Mouse (Mus musculus): ENCODE data around the gene Cobl. TPM values are rescaled to one million over a fixed set of nuclear protein-coding genes. Genes with fewer than 3 reads are reported as not detected.

The Cobl gene
- total RNA-seq, 4 experiments from 2014 or later: 3.0 to 4.0 (median 3.5) TPM

- DNase-seq: no peak
These were observed 20.5 kb downstream of the Cobl start for GRCm38 (mm10) chr11:12444215-12444614.

DNA sequence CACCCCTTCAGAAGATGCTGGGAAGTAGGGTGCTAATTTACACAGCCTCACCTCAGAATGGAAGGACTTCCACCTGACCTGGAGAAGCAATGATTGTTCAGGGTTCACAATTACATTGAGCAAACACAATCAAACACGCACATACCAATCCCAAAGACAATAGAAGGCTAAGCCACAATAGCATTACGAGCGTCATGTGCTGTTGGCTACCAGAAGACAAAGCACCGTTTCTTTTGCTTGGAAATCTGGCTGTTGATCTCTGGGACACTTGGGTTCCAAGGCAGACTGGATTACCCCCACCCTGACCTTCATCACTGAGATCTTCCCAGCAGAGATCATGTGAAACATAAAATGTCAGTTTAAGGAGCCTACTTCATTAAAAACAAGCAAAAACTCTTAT, 21.1 kb downstream of the Cobl start:
- DNase-seq: no peak

GRCm38 (mm10) chr11:12443185-12443584, 21.6 kb downstream of the Cobl start:
- DNase-seq: no peak

GRCm38 (mm10) chr11:12442283-12442682, 22.5 kb downstream of the Cobl start:
- DNase-seq: no peak

DNA sequence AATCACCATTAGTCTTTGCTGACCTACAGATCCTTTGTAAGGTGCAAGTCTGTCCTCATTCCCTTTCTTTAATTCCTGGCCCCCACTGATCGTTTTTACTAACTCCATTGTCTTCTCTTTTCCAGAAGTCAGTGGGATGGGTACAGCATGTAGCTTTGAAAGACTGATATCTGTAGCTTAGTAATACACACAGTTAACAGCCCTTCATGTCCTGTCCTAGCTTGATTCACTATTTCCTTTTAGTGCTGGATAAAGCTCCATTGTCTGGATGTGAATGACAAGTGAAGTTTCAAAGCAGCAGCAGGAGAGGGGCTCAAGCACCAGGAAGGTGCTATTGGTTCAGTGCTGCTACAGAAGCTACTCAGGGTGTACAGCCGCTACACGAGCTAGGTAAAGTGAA, 28.9 kb downstream of the Cobl start:
- no peak for DNase-seq

- no peak for DNase-seq
These were observed 29.7 kb downstream of the Cobl start for GRCm38 (mm10) chr11:12435018-12435417.

DNA sequence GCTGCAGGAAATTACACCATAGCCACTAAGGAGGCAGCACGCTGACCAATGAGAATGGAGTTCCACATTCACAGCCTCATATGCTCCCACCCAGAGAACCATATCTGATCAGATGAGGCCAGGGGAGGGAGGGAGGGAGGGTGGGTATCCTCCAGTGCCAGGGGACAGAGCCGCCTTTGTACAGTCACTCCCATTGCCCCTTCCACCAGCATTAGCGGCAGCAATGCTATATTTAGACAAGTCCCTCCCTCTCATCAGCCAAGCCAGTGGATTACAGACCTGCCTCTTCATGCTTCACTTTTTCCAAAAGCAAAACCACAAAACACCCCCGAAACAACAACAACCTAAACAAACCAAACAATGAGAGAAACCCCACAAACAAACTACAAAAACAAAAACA, 30.2 kb downstream of the Cobl start:
- DNase-seq: no peak

DNA sequence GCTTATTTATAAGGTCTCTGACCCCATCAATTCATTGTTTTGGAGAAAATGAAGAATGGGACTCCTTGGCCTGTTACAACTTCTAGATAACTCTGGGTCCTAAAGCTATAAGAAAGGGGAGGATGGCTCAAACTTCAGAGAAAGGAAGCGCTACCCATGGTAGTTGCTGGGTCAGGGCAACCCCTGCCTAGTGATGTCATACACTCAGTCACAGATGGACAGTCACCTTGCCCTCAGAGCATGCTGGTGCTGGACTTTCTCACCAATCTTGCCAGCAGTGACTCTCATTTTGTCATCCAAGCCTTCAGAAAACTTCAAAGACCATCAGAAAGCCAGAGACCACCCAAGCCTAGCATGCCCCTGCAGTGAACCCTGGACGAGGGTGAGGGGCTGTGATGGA, 32.8 kb downstream of the Cobl start:
- DNase-seq: no peak

DNA sequence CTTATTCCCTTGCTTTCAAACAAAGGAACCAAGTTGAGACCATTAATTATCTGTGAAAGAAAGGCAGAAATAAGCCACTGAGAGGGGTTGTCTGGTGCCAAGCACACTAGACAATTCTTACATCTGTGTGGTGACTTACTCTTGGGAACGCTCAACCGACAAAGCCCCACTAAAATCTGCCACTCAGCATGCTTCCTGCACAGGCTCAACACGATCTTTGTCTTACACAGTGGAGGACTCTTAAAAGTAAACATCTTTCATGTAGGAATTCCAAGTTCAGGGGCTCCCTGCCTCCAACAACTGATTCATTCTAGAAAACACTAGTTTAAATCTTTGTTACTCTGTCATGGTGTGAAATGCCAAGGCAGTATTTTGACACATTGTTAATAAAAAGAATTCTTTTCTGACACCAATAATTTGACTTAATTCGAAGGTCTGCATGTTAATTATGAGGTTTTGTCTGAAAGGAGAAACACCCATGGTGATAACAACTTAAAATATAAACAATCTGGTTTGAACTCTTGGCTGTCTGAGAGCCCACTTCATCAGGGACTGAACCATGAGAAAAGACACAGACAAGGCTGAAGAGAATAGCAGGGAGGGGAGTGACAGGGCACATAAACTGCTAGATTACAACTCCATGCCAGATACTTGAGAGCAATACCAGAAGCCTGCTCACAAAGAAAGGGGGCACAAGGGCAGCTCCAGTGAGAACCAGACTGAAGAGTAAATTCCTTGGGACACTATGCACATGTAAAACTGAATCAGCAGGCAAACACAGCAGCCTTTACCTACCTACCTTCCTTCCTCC, 34.3 kb downstream of the Cobl start:
- DNase-seq: no peak

DNA sequence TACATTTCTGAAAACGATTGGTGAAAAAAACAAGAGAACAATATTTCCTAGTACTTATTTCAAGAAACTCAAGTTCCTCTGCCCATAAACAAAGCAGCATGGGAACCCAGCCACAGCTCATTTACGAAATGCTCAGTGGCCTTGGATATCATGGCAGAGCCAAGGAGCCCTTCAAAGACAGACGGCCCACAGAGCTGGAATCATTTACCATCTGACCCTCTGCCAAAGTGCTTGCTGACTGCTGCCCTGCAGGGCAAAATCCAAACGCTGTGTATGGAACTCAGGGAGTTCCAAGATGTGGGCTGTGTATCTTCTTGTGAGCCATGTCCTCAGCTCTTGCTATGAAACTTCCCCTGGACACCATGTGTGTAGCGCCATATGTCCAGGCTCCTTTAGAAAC, 38.0 kb downstream of the Cobl start:
- peak; percentile 5 for DNase-seq

DNA sequence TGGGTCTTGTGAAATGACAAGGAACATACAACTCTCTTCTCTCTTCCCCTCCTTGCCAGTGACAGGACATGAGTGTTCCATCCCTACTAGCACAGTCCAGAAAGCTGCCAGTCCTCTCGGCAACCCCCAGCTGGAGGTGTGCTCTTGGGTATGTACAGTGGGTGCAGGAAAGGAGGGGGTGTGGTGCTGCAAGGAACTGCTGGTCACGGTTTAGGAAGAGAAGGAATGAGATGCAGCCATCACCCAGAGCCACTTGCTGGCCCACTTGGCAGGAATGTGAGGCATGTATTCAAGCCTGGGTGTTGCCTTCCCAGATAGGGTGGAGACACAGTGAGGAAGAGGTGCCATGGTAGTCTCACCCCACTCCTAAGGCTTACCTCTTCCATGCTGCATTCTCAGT, 40.6 kb downstream of the Cobl start:
- no peak for DNase-seq

DNA sequence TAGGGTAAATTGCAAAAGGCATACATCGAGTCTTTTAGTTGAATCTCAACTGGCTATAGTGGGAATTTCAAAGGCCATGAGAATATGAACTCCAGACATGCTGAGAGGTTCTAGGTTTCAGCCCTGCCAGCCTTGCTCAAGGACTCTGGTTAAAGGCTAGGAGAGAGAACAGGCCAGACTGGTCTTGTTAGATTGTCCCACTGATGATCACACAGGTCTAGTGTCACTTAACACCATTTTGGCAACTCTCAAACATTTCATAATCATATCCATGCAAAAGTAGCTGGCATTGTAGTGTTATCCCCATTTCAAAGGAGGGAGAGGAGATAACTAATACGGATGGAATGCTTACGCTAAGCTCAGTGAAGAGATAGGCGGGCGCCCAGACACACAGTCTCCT, 43.6 kb downstream of the Cobl start:
- no peak for DNase-seq

DNA sequence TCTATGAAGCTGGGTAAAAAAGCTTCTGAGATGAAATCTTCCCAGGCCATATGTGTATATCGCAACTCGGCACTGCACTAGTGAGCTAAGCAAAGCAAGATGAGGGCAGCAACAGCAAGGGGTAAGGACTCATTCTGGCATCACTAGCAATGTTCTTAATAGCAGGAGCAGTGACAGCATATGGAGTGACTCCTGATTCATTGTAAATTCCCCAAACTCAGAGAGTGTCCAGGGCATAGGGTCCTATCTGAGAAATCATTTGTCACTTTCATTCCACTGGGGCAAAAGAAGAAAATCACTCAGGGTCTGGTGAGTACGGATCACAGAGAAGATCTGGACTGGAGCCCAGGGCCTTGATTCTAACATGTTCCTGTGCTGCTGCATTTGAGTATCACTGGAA, 44.6 kb downstream of the Cobl start:
- DNase-seq: no peak

DNA sequence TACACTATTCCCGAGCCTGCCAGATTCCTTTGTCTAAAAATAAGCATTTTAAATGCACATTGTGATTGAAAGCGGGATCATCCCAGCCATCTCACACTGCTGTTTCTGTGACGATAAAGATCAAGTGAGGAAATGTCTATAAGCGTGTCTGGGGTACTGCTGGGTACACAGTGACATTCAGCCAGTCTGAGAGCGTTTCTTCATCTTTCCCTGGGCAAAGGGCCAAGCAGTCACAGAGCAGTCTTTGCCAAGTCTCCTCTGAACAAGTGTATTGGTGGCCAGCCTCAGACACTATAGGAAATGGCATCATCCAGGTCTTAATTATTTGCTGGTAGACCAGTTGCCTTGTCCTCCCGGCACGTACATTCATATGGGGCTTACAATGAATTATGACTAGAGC, 47.9 kb downstream of the Cobl start:
- no peak for DNase-seq

DNA sequence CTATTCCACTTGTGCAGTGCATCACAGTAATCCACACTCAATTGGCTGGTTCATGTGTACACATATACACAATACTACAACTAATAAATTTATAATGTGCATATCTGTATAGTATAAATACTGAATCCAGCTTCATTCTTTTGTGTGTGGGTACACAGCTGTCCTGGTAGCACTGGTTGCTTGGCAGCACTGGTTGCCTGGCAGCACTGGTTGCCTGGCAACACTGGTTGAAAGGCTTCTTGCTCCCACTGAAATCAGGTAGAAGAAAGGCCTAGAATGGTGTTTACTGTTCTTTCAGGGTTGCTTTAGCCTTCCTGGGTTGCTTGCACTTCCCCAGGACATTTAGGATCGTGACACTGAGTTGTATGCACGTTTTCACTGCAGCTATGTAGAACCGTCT, 49.4 kb downstream of the Cobl start:
- no peak for DNase-seq

- no peak for DNase-seq
These were observed 52.8 kb downstream of the Cobl start for GRCm38 (mm10) chr11:12411950-12412349.

DNA sequence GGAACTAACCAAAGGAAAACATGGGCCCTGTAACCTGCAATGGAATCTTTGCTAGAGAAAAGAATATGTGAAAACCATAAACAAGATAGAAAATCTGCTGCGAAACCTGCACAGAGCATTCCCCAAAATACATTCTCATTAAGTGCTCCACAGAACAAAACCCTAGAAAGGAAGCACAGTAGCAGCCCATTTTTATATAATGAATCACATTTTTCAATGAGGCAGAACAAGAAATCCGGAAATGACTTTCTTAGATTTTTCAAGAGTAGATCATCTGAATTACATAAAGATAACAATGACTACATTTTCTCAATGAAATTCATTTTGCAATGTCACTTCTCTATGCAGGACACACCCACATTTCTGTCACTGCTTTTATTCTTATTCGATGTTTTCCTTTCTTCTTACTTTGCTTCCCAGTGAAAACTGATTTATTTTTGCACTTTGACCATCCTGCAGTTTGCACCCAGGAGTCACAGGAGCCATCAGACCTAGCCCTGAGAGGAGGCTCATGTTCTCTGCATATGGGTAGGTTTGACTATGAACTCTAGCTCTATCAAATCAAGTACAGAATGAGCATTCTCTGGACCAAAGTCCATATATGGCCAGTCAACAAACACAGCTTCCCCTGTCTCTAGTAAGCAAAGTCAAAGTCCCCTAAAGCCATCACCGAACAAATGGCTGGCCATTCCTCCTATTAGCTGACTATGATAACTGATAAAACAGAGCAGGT, 53.5 kb downstream of the Cobl start:
- DNase-seq: no peak

DNA sequence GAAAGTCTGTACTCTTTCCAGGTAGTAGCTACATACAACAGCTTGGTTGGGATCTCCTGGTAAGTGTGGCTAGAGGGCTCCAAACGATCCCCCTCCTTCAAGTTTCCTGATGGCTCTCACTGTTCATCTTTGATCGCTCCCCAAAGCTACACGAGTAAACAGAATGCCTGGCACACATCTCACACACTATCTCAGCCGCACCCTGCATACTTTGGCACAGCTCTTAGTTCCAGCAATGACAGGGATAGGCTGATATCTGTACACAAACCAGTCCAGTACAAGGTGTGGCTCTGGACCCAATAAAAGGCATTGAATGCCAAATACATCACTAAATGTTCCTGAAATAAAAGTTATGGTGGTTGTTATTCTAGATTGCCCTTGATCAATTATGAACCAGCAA, 55.3 kb downstream of the Cobl start:
- DNase-seq: no peak

GRCm38 (mm10) chr11:12407834-12408233, 56.9 kb downstream of the Cobl start:
- no peak for DNase-seq

DNA sequence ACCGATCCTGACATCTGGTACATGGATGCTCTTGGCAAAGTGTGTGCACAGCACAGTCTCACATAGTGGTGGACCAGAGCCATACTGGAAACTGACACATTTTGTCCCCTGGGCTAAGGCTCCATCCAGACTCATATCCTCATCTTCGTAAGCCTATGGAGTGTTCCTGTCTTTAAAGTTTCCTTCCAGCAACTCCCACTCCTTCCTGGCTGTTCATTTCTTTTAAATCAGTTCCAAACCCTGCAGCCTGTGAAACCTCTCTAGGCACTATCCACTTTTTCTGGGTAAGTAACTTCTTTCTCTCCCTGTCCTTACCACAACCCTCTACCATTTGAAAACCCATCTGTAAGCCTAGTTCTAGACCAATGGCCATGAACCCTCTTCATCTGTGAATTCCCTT, 64.9 kb downstream of the Cobl start:
- DNase-seq: no peak

GRCm38 (mm10) chr11:12396196-12396595, 68.6 kb downstream of the Cobl start:
- no peak for DNase-seq

- DNase-seq: no peak
These were observed 70.1 kb downstream of the Cobl start for GRCm38 (mm10) chr11:12394701-12395100.

GRCm38 (mm10) chr11:12394151-12394550, 70.6 kb downstream of the Cobl start:
- no peak for DNase-seq

DNA sequence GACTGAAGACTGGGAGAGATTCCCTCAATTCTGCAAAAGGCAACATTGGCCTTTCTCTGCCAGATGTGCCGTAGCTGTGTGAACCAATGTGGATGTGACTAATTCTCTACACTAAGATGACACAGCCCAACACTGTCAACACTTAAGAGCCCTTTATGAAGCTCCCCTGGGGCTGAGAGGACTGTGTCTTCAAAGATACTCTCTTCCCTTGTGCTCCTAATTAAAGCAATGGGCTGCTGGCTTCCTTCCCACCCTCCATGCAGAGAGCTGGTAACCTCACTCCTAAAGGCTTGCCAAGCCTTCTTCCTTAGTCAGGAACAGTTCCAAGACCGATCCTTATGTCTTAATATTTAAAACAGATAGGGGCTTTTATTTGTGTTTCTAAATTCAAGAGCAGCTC, 79.9 kb downstream of the Cobl start:
- DNase-seq: no peak

All from adrenal gland, adult 8-10 months (tissue).